Mouse (Mus musculus) lung, embryonic 15.5 days (tissue): Measurements from ENCODE around the gene Pxdn. TPM values are rescaled to one million over a fixed set of nuclear protein-coding genes. Genes with fewer than 3 reads are reported as not detected.

ENCODE experiments used
- ATAC-seq: fragments of 200-750 bp; cut with Nextera tagmentation; 2 replicates; pipeline ENCODE4 v1.8.0; 2017; ENCODE audit warnings: moderate number of reproducible peaks, borderline replicate concordance; ENCODE audit not compliant: low FRiP score, low TSS enrichment; ENCODE audit errors: extremely low read depth
- H3K27ac ChIP-seq: fragments of 300-500 bp; sonication (generic); 2 replicates; pipeline ENCODE4 v1.5.1; 2015; ENCODE audit warnings: moderate library complexity, mild to moderate bottlenecking, inconsistent platforms
- H3K27me3 ChIP-seq: fragments of 300-500 bp; sonication (generic); 2 replicates; pipeline ENCODE4 v1.6.1; 2015; ENCODE audit warnings: inconsistent platforms
- H3K36me3 ChIP-seq: fragments of 300-500 bp; sonication (generic); 2 replicates; pipeline ENCODE4 v1.6.1; 2015; ENCODE audit warnings: inconsistent platforms
- H3K4me1 ChIP-seq: fragments of 300-500 bp; sonication (generic); 2 replicates; pipeline ENCODE4 v1.6.1; 2015; ENCODE audit warnings: inconsistent platforms
- H3K4me2 ChIP-seq: fragments of 300-500 bp; sonication (generic); 2 replicates; pipeline ENCODE4 v1.6.1; 2015; ENCODE audit warnings: inconsistent platforms, mild to moderate bottlenecking, moderate library complexity
- H3K4me3 ChIP-seq: fragments of 300-500 bp; sonication (generic); 2 replicates; pipeline ENCODE4 v1.5.1; 2015; ENCODE audit warnings: mild to moderate bottlenecking, inconsistent platforms
- H3K9ac ChIP-seq: fragments of 300-500 bp; sonication (generic); 2 replicates; pipeline ENCODE4 v1.6.1; 2015; ENCODE audit warnings: inconsistent platforms
- H3K9me3 ChIP-seq: fragments of 300-500 bp; sonication (generic); 2 replicates; pipeline ENCODE4 v1.6.1; 2016; ENCODE audit warnings: inconsistent platforms
- WGBS: fragments of 180-500 bp; shearing (Covaris S2); methylation state at CpG from one replicate; pipeline ENCODE4 v1.1.7; 2015; 5-methylcytosine and 5-hydroxymethylcytosine counted together
- polyA plus RNA-seq: library from polyadenylated mRNA; unstranded; fragments of >200 nt; fragmentation: Nextera tagmentation; extraction: Ambion mirVana; gene quantifications from 2 replicates; pipeline ENCODE4 v1.2.1, GENCODE M21; 2015

Pxdn gene
- polyA plus RNA-seq, result 92.0 and 95.3 TPM in 2 replicates

DNA sequence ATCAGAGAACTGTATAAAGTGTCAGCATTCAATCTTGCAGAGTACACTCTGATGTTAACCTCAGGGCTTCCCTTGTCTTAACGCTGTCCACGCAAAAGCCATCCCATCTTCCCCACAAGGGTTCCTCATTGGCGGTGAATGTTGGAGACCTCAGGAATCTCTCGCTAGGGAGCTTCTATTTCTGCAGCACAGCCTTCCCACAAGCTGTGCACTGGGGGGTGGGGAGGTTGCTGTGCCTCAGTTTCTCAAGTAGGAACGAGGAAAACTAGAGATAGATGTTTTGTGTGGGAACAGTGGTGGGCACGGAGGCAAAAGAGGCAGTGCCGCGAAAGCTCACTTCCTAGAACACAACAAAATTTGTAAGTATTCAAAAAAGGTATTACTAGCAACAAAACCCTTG, at the start of gene Pxdn:
Gene Pxdn (plus strand): TSS at position 301 of the 400 bp plus-strand sequence.
- H3K27ac ChIP-seq, result peak within 1 kb of the TSS; percentile 91
- no peaks in the 10 kb centered on the region for H3K36me3 ChIP-seq
- peak within 1 kb of the TSS; percentile 88 for H3K9ac ChIP-seq
- peak within 1 kb of the TSS; percentile 76 for H3K4me3 ChIP-seq
- ATAC-seq, result no peak
- peak within 1 kb of the TSS; percentile 65 for H3K4me2 ChIP-seq
- H3K27me3 ChIP-seq, result peaks cover 6% of the 10 kb centered on the region; the same call in 1 of the 2 replicates
- H3K9me3 ChIP-seq, result no peaks in the 10 kb centered on the region
- 39% methylated on average over 8 of the region's 8 CpGs for WGBS
- H3K4me1 ChIP-seq, result peaks cover 24% of the 10 kb centered on the region

DNA sequence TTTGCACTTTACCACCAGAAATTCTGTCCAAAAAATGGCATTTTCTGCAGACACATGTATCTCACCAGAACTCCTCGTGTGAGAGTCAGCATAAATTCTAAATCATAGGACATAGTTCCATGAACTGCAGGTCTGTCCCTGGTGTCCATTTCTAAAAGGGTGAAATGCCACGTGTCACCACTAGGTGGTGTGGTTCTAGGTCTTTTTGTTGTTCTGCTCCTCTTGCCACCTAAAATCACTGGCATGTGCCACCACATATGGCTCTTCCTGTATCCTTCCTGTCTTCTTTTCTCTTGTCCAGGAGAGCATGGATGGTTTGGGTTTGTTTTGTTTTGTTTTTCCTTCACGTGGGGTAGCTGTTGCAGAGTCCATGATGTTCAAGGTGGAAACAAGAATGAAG, 42.7 kb upstream of the Pxdn start:
- no peak for ATAC-seq
- 17% methylated on average over 3 of the region's 3 CpGs for WGBS

DNA sequence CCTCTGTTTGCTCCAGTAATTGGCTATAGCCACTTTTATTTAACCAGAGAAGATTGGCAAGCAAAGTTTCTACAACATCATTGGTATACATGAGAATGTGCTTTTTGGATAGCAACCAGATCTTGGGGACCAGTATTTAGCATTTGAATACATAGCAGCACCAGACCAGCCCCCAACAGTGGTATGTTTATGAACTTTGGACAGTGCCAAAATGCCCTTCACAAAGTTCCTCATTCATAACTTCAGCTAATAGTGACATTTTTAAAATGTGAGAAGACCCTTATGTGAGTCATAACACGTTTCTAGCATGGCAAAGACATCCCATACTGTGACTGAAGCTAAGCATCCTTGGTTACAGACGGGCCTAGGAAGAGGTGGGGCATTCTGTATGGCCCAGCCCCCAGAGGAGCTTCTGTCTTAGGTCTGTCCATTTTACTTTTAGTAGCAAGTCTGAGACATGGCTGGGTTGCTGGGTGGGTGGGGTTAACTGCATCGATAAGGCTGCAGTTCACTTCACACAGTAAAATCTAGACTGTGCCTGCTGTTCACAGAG, 39.8 kb upstream of the Pxdn start:
- Histone ChIP-seq H3K9me3 (no peaks in the 10 kb centered on the region), H3K4me3 (no peak overlapping the region), H3K27ac (no peak overlapping the region), H3K9ac (no peak overlapping the region), H3K4me2 (no peak overlapping the region), H3K27me3 (0 out of 2 replicates have a peak, but pooled peaks cover 8% of the 10 kb centered on the region), H3K36me3 (no peaks in the 10 kb centered on the region), H3K4me1 (peaks cover 6% of the 10 kb centered on the region; the same call in 1 of the 2 replicates)
- WGBS, result 52% methylated on average over 3 of the region's 3 CpGs
- peak; percentile 72; the same call in 1 of the 2 replicates for ATAC-seq

More for the DNA sequence above, 42.7 kb upstream of the Pxdn start:
- Histone ChIP-seq H3K9me3 (no peaks in the 10 kb centered on the region), H3K4me2 (no peak overlapping the region), H3K27ac (no peak overlapping the region), H3K36me3 (no peaks in the 10 kb centered on the region), H3K27me3 (peaks cover 5% of the 10 kb centered on the region; the same call in 1 of the 2 replicates), H3K9ac (no peak overlapping the region), H3K4me3 (no peak overlapping the region), H3K4me1 (peaks cover 6% of the 10 kb centered on the region; the same call in 1 of the 2 replicates)

DNA sequence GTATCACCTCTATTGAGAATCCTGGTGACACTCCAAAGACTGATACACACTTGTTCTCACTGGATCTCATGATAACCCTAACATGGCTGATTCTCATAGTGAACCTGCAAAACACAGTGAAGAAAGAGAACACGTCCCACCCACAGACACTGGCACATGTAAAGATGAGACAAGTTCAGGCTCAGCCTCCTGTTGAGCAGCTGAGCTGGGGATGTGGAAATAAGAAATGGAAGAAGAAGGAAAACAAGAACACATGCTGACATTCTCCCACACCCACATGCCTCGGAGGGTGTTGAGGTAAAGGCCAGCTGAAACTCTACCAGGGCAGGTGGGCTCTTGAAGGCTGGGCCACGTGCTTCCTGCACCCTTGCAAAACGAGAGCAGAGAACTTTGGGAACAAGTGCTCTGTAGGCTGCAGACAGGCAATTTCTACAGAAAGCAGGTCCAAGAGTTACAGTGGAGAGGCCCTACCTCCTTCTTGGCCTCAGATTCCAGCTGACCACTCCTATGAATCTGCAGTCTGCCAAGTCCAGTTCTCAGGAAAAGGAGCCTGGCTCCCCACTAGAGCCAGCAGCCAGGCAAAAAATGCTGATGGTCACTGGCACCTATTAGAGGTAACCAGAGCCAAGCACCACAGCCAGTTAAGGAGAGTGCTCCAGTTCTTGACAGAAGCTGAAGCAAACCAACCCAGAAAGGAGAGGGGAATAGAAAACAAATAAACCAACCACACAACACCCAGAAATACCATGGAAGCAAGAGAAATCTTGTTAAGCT, 33.1 kb upstream of the Pxdn start:
- Histone ChIP-seq H3K9me3 (no peaks in the 10 kb centered on the region), H3K4me3 (no peak overlapping the region), H3K4me1 (peaks cover 12% of the 10 kb centered on the region; the same call in 1 of the 2 replicates), H3K4me2 (no peak overlapping the region), H3K36me3 (no peaks in the 10 kb centered on the region), H3K9ac (no peak overlapping the region), H3K27me3 (0 out of 2 replicates have a peak, but pooled peaks cover 3% of the 10 kb centered on the region), H3K27ac (no peak overlapping the region)
- WGBS, result 70% methylated on average over 4 of the region's 4 CpGs
- no peak for ATAC-seq

DNA sequence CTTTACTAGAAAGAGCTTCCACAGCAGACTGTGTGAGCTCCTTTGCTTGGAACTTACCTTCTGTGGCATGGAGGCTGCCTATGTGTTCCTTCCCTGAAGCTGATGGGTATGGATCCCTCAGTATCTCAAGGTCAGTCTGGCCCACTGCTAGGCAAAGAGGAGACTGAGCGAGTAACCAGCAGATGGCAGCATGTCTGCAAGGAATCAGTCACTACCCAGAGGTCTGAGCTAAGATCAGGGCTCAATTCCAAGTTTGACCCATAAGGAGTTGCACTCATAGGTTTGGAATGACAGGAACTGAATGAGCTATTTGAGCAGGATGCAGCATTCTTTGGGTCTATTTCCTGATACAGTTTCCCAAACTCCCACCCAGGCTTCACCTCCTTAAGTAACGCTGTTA, 30.4 kb upstream of the Pxdn start:
- no peak overlapping the region for H3K4me3 ChIP-seq
- 21% methylated on average over 2 of the region's 2 CpGs for WGBS
- H3K4me1 ChIP-seq, result peaks cover 12% of the 10 kb centered on the region; the same call in 1 of the 2 replicates
- H3K9ac ChIP-seq, result no peak overlapping the region
- no peaks in the 10 kb centered on the region for H3K36me3 ChIP-seq
- H3K4me2 ChIP-seq, result no peak overlapping the region
- H3K27ac ChIP-seq, result peak overlapping the region; percentile 52; the same call in 1 of the 2 replicates
- ATAC-seq, result peak; percentile 83
- no peaks in the 10 kb centered on the region for H3K9me3 ChIP-seq
- no peaks in the 10 kb centered on the region for H3K27me3 ChIP-seq

DNA sequence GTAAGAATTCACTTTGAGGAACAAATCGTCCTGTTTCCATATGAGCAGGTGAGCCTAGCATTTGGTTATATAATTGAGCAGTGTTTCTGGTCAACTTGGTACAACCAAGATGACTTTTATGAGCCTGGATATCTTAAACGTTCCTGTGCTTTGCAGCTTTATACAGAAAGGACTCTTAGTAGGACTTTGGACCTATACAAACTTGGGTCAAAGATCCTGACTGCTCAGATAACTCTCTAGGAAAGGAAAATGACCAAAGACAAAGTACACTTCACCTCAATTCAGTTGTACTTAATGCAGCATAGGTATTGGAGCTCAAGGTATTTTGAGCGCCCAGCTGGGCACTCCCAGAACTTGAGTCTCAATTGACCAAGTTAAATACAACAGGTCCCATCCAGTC, 21.3 kb upstream of the Pxdn start:
- no peak overlapping the region for H3K4me2 ChIP-seq
- no peak overlapping the region for H3K9ac ChIP-seq
- H3K4me1 ChIP-seq, result no peaks in the 10 kb centered on the region
- no peak overlapping the region for H3K27ac ChIP-seq
- no peak overlapping the region for H3K4me3 ChIP-seq
- no peaks in the 10 kb centered on the region for H3K27me3 ChIP-seq
- WGBS, result 73% methylated on average over 3 of the region's 3 CpGs
- H3K36me3 ChIP-seq, result no peaks in the 10 kb centered on the region
- no peaks in the 10 kb centered on the region for H3K9me3 ChIP-seq
- no peak for ATAC-seq

DNA sequence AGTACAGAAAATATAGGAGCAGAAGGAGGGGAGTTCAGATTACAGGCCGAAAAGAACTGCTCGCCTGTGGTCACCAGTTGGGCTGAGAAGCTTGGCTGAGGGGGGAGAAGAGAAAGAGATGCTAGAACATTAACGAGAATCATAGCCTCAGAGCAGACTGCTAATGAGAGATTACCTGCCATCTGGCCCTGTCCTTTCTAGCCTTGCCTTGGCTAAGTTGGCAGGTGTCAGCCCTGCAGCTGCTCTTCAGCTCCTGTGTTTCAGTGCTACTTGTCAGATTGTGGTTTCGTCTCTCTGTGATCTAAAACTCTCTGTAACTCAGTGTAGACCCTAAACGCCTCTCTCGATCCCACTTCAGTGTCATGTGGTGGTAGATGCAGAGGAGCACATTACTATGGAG, 20.6 kb upstream of the Pxdn start:
- no peaks in the 10 kb centered on the region for H3K4me1 ChIP-seq
- H3K9me3 ChIP-seq, result no peaks in the 10 kb centered on the region
- no peak overlapping the region for H3K9ac ChIP-seq
- H3K4me3 ChIP-seq, result no peak overlapping the region
- H3K36me3 ChIP-seq, result no peaks in the 10 kb centered on the region
- no peak for ATAC-seq
- WGBS, result 80% methylated on average over 6 of the region's 6 CpGs
- H3K27ac ChIP-seq, result no peak overlapping the region
- no peak overlapping the region for H3K4me2 ChIP-seq
- H3K27me3 ChIP-seq, result no peaks in the 10 kb centered on the region

DNA sequence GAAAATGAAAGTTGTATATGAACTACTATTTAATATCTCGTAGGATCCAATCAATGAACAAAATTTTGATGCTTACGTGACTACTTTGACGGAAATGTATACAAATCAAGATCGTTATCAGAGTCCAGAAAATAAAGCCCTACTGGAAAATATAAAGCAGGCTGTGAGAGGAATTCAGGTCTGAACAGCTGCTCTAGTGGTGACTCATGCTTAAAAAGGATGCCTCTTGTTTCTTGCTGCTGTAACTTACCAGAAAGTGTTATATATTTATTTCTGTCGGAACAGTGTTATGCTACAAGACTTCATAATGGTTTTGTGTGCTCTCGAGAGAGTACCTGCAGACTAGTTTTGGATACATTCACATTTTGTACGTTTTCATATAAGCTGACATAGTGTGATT, 17.1 kb upstream of the Pxdn start:
- H3K4me1 ChIP-seq, result no peaks in the 10 kb centered on the region
- no peak for ATAC-seq
- H3K4me3 ChIP-seq, result no peak overlapping the region
- H3K36me3 ChIP-seq, result no peaks in the 10 kb centered on the region
- H3K27ac ChIP-seq, result no peak overlapping the region
- H3K9ac ChIP-seq, result no peak overlapping the region
- H3K27me3 ChIP-seq, result no peaks in the 10 kb centered on the region
- H3K4me2 ChIP-seq, result no peak overlapping the region
- 60% methylated on average over 7 of the region's 7 CpGs for WGBS
- no peaks in the 10 kb centered on the region for H3K9me3 ChIP-seq

DNA sequence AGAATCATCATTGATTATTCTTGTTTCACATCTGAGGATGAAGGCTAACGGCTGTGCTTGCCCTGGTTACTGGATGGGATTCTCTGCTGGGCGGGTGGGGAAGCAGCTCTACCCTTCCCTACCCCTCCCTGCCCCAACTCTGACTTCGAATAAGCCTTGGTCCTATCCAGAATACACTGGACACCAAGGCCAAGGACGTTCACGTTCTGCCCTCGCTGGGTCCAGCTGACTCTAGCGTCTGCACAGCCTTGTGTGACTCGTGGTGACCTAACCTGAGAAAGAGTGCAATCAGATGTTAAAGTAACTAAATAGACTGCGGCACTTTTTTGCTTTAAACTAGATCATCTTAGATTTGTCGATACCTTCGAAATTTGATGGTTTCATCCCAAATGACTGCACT, 15.9 kb upstream of the Pxdn start:
- ATAC-seq, result no peak
- H3K9me3 ChIP-seq, result no peaks in the 10 kb centered on the region
- no peak overlapping the region for H3K9ac ChIP-seq
- 75% methylated on average over 11 of the region's 11 CpGs for WGBS
- H3K4me1 ChIP-seq, result no peaks in the 10 kb centered on the region
- no peak overlapping the region for H3K4me3 ChIP-seq
- no peaks in the 10 kb centered on the region for H3K27me3 ChIP-seq
- no peaks in the 10 kb centered on the region for H3K36me3 ChIP-seq
- H3K27ac ChIP-seq, result no peak overlapping the region
- no peak overlapping the region for H3K4me2 ChIP-seq

DNA sequence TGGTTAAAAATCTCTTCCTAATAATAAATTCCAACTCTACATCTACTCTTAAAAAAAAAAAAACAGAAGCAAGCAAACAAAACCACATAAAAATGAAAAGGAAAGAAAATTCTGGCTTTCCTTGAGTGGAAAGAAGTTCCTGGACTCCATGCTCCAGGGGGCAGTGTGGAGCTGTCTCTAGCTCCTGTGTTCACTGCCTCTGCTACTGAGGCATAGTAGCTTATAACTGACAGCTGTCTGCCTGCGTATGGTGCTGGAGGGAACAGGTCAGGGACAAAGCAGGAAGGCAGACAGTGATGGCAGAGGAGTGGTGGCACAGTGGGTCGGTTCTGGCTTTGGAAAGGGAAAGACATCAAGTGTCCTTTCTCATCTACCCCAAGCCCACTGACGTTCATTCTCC, 10.5 kb upstream of the Pxdn start:
- no peak overlapping the region for H3K27ac ChIP-seq
- H3K9me3 ChIP-seq, result no peaks in the 10 kb centered on the region
- H3K4me3 ChIP-seq, result no peak overlapping the region
- no peaks in the 10 kb centered on the region for H3K4me1 ChIP-seq
- no peaks in the 10 kb centered on the region for H3K27me3 ChIP-seq
- no peak overlapping the region for H3K9ac ChIP-seq
- ATAC-seq, result no peak
- no peaks in the 10 kb centered on the region for H3K36me3 ChIP-seq
- WGBS, result 46% methylated on average over 3 of the region's 3 CpGs
- no peak overlapping the region for H3K4me2 ChIP-seq

DNA sequence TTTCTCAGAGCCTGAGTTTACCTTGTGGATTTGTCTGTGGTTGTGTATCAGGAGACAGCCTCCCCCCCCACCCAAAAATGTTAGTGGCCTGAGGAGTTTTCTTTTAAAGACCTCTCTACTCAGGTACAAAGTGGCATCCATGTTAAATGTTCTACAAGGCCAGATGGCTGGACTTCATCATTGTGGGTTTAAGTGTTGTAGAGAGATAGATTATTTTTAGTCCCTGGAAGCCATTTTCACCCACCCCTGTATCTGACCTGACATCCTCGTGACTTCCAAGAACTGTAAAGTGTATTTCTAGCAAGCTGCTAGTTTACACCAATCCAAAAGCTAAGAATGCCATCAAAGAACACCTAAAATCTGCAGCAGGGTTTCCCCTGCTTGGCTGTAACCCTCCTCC, 6.8 kb upstream of the Pxdn start:
- no peak overlapping the region for H3K27ac ChIP-seq
- no peak overlapping the region for H3K4me2 ChIP-seq
- ATAC-seq, result no peak
- no peak overlapping the region for H3K4me3 ChIP-seq
- no peaks in the 10 kb centered on the region for H3K4me1 ChIP-seq
- H3K9ac ChIP-seq, result no peak overlapping the region
- no peaks in the 10 kb centered on the region for H3K36me3 ChIP-seq
- H3K9me3 ChIP-seq, result no peaks in the 10 kb centered on the region
- H3K27me3 ChIP-seq, result no peaks in the 10 kb centered on the region
- 51% methylated on average over 1 of the region's 1 CpGs for WGBS

DNA sequence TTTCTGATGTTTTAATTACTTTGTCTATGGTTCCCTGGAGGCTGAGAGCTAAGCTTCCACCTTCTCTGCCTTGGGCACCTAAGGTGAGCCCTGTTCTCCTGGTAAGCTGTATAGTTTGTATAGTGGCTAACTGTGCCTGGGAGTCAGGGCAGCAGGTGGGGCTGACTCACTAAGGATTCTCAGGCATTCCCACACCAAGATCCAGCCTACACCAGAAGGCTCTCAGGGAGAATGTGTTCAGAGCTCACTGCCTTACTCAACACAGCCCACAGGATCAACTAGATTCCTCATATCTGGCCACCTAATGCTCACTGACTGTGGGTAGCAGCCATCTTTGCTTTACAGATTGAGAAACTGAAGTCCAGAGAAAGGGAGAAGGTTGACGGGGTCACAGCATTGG, 4.5 kb upstream of the Pxdn start:
- 0 out of 2 replicates have a peak, but pooled peaks cover 3% of the 10 kb centered on the region for H3K4me1 ChIP-seq
- no peak overlapping the region for H3K4me3 ChIP-seq
- peaks cover 6% of the 10 kb centered on the region; the same call in 1 of the 2 replicates for H3K27me3 ChIP-seq
- WGBS, result 93% methylated on average over 1 of the region's 1 CpGs
- H3K9me3 ChIP-seq, result no peaks in the 10 kb centered on the region
- no peak for ATAC-seq
- H3K36me3 ChIP-seq, result no peaks in the 10 kb centered on the region
- no peak overlapping the region for H3K27ac ChIP-seq
- H3K4me2 ChIP-seq, result no peak overlapping the region
- no peak overlapping the region for H3K9ac ChIP-seq
